Mouse (Mus musculus) spleen, postnatal 4 days (tissue): ENCODE data around the gene Camk2b.

Experiments used
- DNase-seq, 2 experiments: peaks; one replicate each; pipeline ENCODE4 v3.0.0; 2022; ENCODE audit warnings: low spot score in 2 of 2

Camk2b gene

GRCm38 (mm10) chr11:5983629-5984028, 82.5 kb downstream of the Camk2b start:
- no peak for DNase-seq

- DNase-seq: no peak
Observed at GRCm38 (mm10) chr11:5981323-5981722, 84.8 kb downstream of the Camk2b start.

- DNase-seq: no peak
Observed at GRCm38 (mm10) chr11:5980561-5980960, 85.6 kb downstream of the Camk2b start.

GRCm38 (mm10) chr11:5980108-5980507, 86.1 kb downstream of the Camk2b start:
- DNase-seq: no peak

GRCm38 (mm10) chr11:5979088-5979487, 87.1 kb downstream of the Camk2b start:
- no peak for DNase-seq

GRCm38 (mm10) chr11:5976106-5976505, 90.1 kb downstream of the Camk2b start:
- no peak for DNase-seq

GRCm38 (mm10) chr11:5975068-5975467, 91.1 kb downstream of the Camk2b start:
- DNase-seq: no peak

- DNase-seq: no peak
Observed at GRCm38 (mm10) chr11:5974053-5974452, 92.1 kb downstream of the Camk2b start.

- no peak for DNase-seq
Observed at GRCm38 (mm10) chr11:5973151-5973550, 93.0 kb downstream of the Camk2b start.

GRCm38 (mm10) chr11:5971202-5971601, 95.0 kb downstream of the Camk2b start:
- no peak for DNase-seq

- DNase-seq: no peak
Observed at GRCm38 (mm10) chr11:5968223-5968622, 97.9 kb downstream of the Camk2b start.

- DNase-seq: no peak
Observed at GRCm38 (mm10) chr11:5966751-5967150, 99.4 kb downstream of the Camk2b start.

- DNase-seq: no peak
Observed at GRCm38 (mm10) chr11:5965865-5966264, 100.3 kb downstream of the Camk2b start.

GRCm38 (mm10) chr11:5960051-5960450, 106.1 kb downstream of the Camk2b start:
- no peak for DNase-seq

GRCm38 (mm10) chr11:5955546-5956276, 110.5 kb downstream of the Camk2b start, which contains the start of gene Ykt6:
TSS of gene Ykt6 (plus strand) at chr11:5955693.
- DNase-seq: peak; percentile 93 to 96

- peak in 1 of 2 experiments; percentile 53 for DNase-seq
Observed at GRCm38 (mm10) chr11:5954965-5955504, 111.1 kb downstream of the Camk2b start.

GRCm38 (mm10) chr11:5954435-5954834, 111.7 kb downstream of the Camk2b start:
- DNase-seq: no peak

GRCm38 (mm10) chr11:5953130-5953765, 112.9 kb downstream of the Camk2b start:
- peak in 1 of 2 experiments; percentile 27 for DNase-seq

GRCm38 (mm10) chr11:5952501-5952900, 113.7 kb downstream of the Camk2b start:
- no peak for DNase-seq

GRCm38 (mm10) chr11:5949586-5950352, 116.4 kb downstream of the Camk2b start, which contains the start of gene Gck:
TSS of gene Gck (minus strand) at chr11:5950081.
- DNase-seq: peak; percentile 24 to 65

- peak in 1 of 2 experiments; percentile 56 for DNase-seq
Observed at GRCm38 (mm10) chr11:5948546-5949250, 117.5 kb downstream of the Camk2b start.
